Mouse (Mus musculus): ENCODE measurements around the gene Gm49366.

DNA sequence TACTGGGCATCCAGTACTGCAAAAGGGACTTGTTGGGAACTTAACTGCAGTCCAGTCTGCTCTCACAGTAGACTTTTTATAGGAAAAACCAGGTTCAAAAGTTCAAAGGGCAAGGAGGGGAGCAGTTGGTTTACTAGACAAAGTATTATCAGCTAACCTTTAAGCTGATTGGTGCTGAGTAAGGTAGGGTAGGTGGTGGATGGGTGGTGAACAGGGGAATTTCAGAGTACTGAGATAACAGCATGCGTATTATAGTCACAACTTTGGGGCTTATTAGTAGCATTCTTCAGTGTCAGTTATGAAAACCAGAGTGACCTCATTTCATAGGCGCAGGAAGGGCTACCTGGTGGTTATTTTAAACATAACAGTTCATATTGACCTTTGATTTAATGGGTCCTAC is 60.9 kb downstream of the Gm49366 start:
- TF ChIP-seq POLR2A (IDR thresholded peaks at IDR 0.05; ENCODE audit: insufficient read depth, low read depth, low read length), result no peak
- no peak for TF ChIP-seq CTCF (IDR thresholded peaks at IDR 0.05; ENCODE audit: insufficient read depth, low read depth, low read length)

Measured in olfactory bulb, adult 2 months (tissue).